Mouse (Mus musculus) ES-Bruce4 (cell line): ENCODE data around the gene Vkorc1l1.

Experiments
- CTCF ChIP-seq: IDR thresholded peaks from one replicate; pipeline ENCODE4 v1.8.1; 2011; ENCODE audit warnings: low read depth, low read length
- POLR2A ChIP-seq: IDR thresholded peaks from one replicate; pipeline ENCODE4 v1.8.1; 2011; ENCODE audit warnings: low read length; ENCODE audit not compliant: insufficient read depth

- TF ChIP-seq POLR2A (no peak), CTCF (no peak)
These were observed 85.4 kb downstream of the Vkorc1l1 start for GRCm38 (mm10) chr5:130027134-130027533.
